Mouse (Mus musculus): ENCODE data around the gene Arid5b. TPM values are rescaled to one million over a fixed set of nuclear protein-coding genes. Genes with fewer than 3 reads are reported as not detected.
A peak's percentile ranks its signal among the peaks of the same experiment; 100 is the strongest.

Arid5b gene
- polyA plus RNA-seq, 1 experiment: 4.5 TPM

- peaks cover 16% of the 10 kb centered on the region for H3K4me1 ChIP-seq (ENCODE audit: control insufficient read depth, insufficient read depth, insufficient read length)
- peaks cover 15% of the 10 kb centered on the region for H3K36me3 ChIP-seq (ENCODE audit: control insufficient read depth, insufficient read depth, low read length)
- 1% methylated on average over 5 of the region's 5 CpGs for WGBS
- H3K4me3 ChIP-seq (ENCODE audit: extremely low read depth, insufficient read depth, insufficient read length): peak overlapping the region; percentile 32; the same call in 1 of the 2 replicates
- peak overlapping the region; percentile 88 for H3K27ac ChIP-seq (ENCODE audit: insufficient read depth, low read length)
- H3K27me3 ChIP-seq (ENCODE audit: control insufficient read depth, insufficient read depth, low read length): no peaks in the 10 kb centered on the region
- TF ChIP-seq POLR2A (IDR thresholded peaks at IDR 0.05; ENCODE audit: low read depth, low read length) (no peak), CTCF (IDR thresholded peaks at IDR 0.05; ENCODE audit: extremely low read depth, insufficient read depth, insufficient read length, insufficient replicate concordance) (no peak; the same call in 1 of the 2 replicates)
- DNase-seq (ENCODE audit: low read depth in 1 of 2, low spot score in 2 of 2): peak; percentile 13 to 43
These were observed 39.7 kb downstream of the Arid5b start for GRCm38 (mm10) chr10:68238707-68239425.

DNA sequence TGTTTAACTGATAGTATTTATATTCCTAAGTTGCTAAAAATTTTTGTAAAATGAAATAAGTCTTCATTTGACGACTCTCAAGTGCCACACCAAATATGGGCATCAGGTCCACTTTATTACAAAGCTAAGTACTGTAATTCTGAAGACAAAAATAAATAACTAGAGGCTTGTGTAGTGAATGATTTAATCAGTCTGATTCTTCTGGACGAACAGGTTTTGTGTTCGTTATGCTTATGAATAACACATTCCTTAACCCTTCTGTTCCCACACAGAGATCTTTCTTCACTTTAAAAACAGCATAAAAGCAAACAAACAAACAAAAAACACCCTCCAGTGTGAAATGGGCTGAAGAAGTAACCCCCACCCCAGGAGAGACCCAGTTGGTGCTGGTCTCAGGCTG, 40.4 kb downstream of the Arid5b start:
- TF ChIP-seq POLR2A (IDR thresholded peaks at IDR 0.05; ENCODE audit: low read depth, low read length) (no peak), CTCF (IDR thresholded peaks at IDR 0.05; ENCODE audit: extremely low read depth, insufficient read depth, insufficient read length, insufficient replicate concordance) (no peak)
- WGBS: 78% methylated on average over 3 of the region's 3 CpGs
- peaks cover 15% of the 10 kb centered on the region for H3K36me3 ChIP-seq (ENCODE audit: control insufficient read depth, insufficient read depth, low read length)
- H3K4me3 ChIP-seq (ENCODE audit: extremely low read depth, insufficient read depth, insufficient read length): no peak overlapping the region
- DNase-seq (ENCODE audit: low read depth in 1 of 2, low spot score in 2 of 2): no peak
- H3K27ac ChIP-seq (ENCODE audit: insufficient read depth, low read length): peak overlapping the region; percentile 72; the same call in 1 of the 2 replicates
- peaks cover 16% of the 10 kb centered on the region for H3K4me1 ChIP-seq (ENCODE audit: control insufficient read depth, insufficient read depth, insufficient read length)
- no peaks in the 10 kb centered on the region for H3K27me3 ChIP-seq (ENCODE audit: control insufficient read depth, insufficient read depth, low read length)

DNA sequence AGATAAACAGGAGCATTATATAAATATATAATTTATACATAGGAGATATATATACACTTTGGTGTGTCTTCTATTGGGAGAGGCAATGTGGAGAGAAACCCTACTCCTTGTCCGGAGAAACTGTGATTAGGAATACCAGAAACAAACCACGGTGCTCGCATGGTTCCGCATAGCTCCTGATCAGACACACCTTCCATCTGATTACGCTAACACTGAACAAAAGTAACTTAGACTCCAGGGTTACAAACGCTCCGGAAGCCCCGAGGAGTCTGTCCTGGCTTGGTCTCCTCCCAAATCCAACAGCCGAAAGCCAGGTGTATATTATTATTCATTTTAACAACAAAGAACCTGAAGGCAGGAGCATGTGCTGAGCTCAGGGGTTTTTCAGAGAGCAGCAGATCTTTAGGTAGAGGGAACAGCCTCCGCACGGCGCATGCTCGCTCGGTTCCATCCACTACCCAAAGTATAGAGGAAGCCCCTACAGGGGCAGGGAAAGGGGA, 41.5 kb downstream of the Arid5b start:
- Histone ChIP-seq H3K27ac (ENCODE audit: insufficient read depth, low read length) (no peak overlapping the region), H3K4me1 (ENCODE audit: control insufficient read depth, insufficient read depth, insufficient read length) (peaks cover 16% of the 10 kb centered on the region), H3K27me3 (ENCODE audit: control insufficient read depth, insufficient read depth, low read length) (no peaks in the 10 kb centered on the region), H3K4me3 (ENCODE audit: extremely low read depth, insufficient read depth, insufficient read length) (no peak overlapping the region), H3K36me3 (ENCODE audit: control insufficient read depth, insufficient read depth, low read length) (peaks cover 8% of the 10 kb centered on the region; the same call in 1 of the 2 replicates)
- TF ChIP-seq CTCF (IDR thresholded peaks at IDR 0.05; ENCODE audit: extremely low read depth, insufficient read depth, insufficient read length, insufficient replicate concordance) (no peak), POLR2A (IDR thresholded peaks at IDR 0.05; ENCODE audit: low read depth, low read length) (no peak)
- WGBS: 94% methylated on average over 14 of the region's 14 CpGs
- DNase-seq (ENCODE audit: low read depth in 1 of 2, low spot score in 2 of 2): no peak

DNA sequence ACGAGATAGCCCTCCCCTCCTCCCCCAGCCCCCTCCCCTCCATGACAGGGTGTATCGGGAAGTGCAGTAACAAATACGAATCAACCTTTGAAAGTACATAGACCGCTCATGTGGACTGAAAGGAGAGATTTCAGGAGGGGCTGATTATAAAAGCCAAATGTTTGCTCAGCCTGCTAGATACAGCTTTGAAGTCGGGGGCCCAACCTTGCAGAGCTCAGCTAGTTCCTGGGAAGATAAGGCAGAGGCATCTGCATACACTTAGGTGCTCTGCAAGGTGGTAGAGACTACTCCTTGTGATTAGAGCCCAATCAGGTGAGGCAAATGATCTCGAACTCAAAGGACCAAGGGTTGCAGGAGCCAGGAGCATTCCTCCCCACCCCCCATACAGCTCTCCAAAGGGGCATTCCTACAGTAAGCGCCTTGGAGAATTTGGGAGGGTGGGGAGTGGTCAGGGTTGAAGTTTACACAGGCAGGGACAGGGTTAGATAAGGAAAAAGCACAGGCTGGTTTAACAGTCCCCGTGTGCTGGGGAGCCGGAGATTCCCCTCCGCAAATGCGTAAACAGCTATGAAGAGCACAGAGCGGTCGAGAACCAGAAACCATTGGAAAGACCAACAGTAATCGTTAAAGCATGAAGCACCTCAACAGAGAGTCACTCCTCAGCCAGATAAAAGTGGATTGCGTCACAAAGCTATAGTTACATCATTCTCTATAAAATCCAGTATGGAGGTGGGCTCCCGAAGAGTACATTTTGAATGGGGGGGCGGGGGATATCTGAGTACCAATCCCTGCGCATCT, 47.0 kb downstream of the Arid5b start:
- Histone ChIP-seq H3K27me3 (ENCODE audit: control insufficient read depth, insufficient read depth, low read length) (no peaks in the 10 kb centered on the region), H3K36me3 (ENCODE audit: control insufficient read depth, insufficient read depth, low read length) (peaks cover 19% of the 10 kb centered on the region), H3K4me1 (ENCODE audit: control insufficient read depth, insufficient read depth, insufficient read length) (no peaks in the 10 kb centered on the region), H3K27ac (ENCODE audit: insufficient read depth, low read length) (no peak overlapping the region), H3K4me3 (ENCODE audit: extremely low read depth, insufficient read depth, insufficient read length) (no peak overlapping the region)
- 92% methylated on average over 18 of the region's 18 CpGs for WGBS
- DNase-seq (ENCODE audit: low read depth in 1 of 2, low spot score in 2 of 2): no peak
- TF ChIP-seq CTCF (IDR thresholded peaks at IDR 0.05; ENCODE audit: extremely low read depth, insufficient read depth, insufficient read length, insufficient replicate concordance) (no peak), POLR2A (IDR thresholded peaks at IDR 0.05; ENCODE audit: low read depth, low read length) (no peak)

GRCm38 (mm10) chr10:68230653-68231384, 47.7 kb downstream of the Arid5b start:
- H3K36me3 ChIP-seq (ENCODE audit: control insufficient read depth, insufficient read depth, low read length): peaks cover 19% of the 10 kb centered on the region
- no peaks in the 10 kb centered on the region for H3K27me3 ChIP-seq (ENCODE audit: control insufficient read depth, insufficient read depth, low read length)
- H3K27ac ChIP-seq (ENCODE audit: insufficient read depth, low read length): no peak overlapping the region
- no peak overlapping the region for H3K4me3 ChIP-seq (ENCODE audit: extremely low read depth, insufficient read depth, insufficient read length)
- no peak for DNase-seq (ENCODE audit: low read depth in 1 of 2, low spot score in 2 of 2)
- 92% methylated on average over 13 of the region's 13 CpGs for WGBS
- H3K4me1 ChIP-seq (ENCODE audit: control insufficient read depth, insufficient read depth, insufficient read length): no peaks in the 10 kb centered on the region
- no peak for TF ChIP-seq CTCF (IDR thresholded peaks at IDR 0.05; ENCODE audit: extremely low read depth, insufficient read depth, insufficient read length, insufficient replicate concordance)
- no peak for TF ChIP-seq POLR2A (IDR thresholded peaks at IDR 0.05; ENCODE audit: low read depth, low read length)
